In genomic region chr1:74028881-74029266, GRCm38 (mm10) we compare ENCODE assay signal across 10 mouse cellular contexts.
DNase-seq lines count a peak whose midpoint lies in the region; ATAC-seq and TF ChIP-seq lines count a peak whose summit lies in the region.
"Had no signal": no experiment of that assay in that cellular context is flagged by ENCODE, and none has a peak within 500 bp of the region (broad histone marks: within the 10 kb centered on the region; RNA-seq: fewer than 3 reads in every experiment).

No protein-coding gene starts in this region.

- intact Hi-C loops in heart, postnatal 14 days (cut with DNase I): no loop called here
- intact Hi-C loops in left cerebral cortex, adult 2 months (cut with DNase I): no loop called here

- H3K36me3 ChIP-seq in embryonic facial prominence, embryonic 13.5 days: no peaks in the 10 kb centered on the region
- H3K36me3 ChIP-seq: forebrain, embryonic 10.5 days; midbrain, embryonic 13.5 days had no signal

- H3K4me2 ChIP-seq in embryonic facial prominence, embryonic 13.5 days: no peak overlapping the region
- H3K4me2 ChIP-seq: midbrain, embryonic 13.5 days had no signal

- ATAC-seq in embryonic facial prominence, embryonic 13.5 days (ENCODE audit: insufficient number of reproducible peaks, insufficient read depth, low FRiP score, low TSS enrichment, low read depth): no peak
- ATAC-seq in megakaryocyte-erythroid progenitor cell, adult 5-6 weeks (replicated peaks; ENCODE audit: low FRiP score, low TSS enrichment, poor library complexity, severe bottlenecking): no peak
- ATAC-seq: midbrain, embryonic 13.5 days had no signal

- DNase-seq in kidney, adult 11 months: peak; percentile 53
- DNase-seq in kidney, adult 18-20 months: no peak
- peak; percentile 69 to 75 for DNase-seq in heart, postnatal 14 days
- DNase-seq in lung, postnatal 36 days: peak; percentile 59
- no peak for DNase-seq in left cerebral cortex, adult 2 months (ENCODE audit: extremely low spot score in 1 of 2, low spot score in 2 of 2)
- DNase-seq in right cerebral cortex, adult 2 months (ENCODE audit: low spot score in 2 of 2): no peak

- H3K4me3 ChIP-seq in embryonic facial prominence, embryonic 13.5 days: no peak overlapping the region
- H3K4me3 ChIP-seq in left cerebral cortex, adult 2 months: no peak overlapping the region
- H3K4me3 ChIP-seq: forebrain, embryonic 10.5 days; midbrain, embryonic 13.5 days had no signal

- peaks cover 94% of the 10 kb centered on the region for H3K4me1 ChIP-seq in embryonic facial prominence, embryonic 13.5 days

- WGBS in embryonic facial prominence, embryonic 13.5 days: 77% methylated on average over 5 of the region's 5 CpGs

- no peak overlapping the region for H3K27ac ChIP-seq in embryonic facial prominence, embryonic 13.5 days
- H3K27ac ChIP-seq in left cerebral cortex, adult 2 months: no peak overlapping the region
- H3K27ac ChIP-seq: forebrain, embryonic 10.5 days; midbrain, embryonic 13.5 days had no signal

- no peaks in the 10 kb centered on the region for H3K27me3 ChIP-seq in embryonic facial prominence, embryonic 13.5 days
- H3K27me3 ChIP-seq: midbrain, embryonic 13.5 days had no signal

- peak overlapping the region; percentile 27; the same call in 1 of the 2 replicates for H3K9ac ChIP-seq in embryonic facial prominence, embryonic 13.5 days
- H3K9ac ChIP-seq: midbrain, embryonic 13.5 days had no signal

- no peak for TF ChIP-seq CTCF in left cerebral cortex, adult 2 months (IDR thresholded peaks at IDR 0.05)

- no peaks in the 10 kb centered on the region for H3K9me3 ChIP-seq in embryonic facial prominence, embryonic 13.5 days
- H3K9me3 ChIP-seq: forebrain, embryonic 10.5 days; midbrain, embryonic 13.5 days had no signal

Comparison
In these comparisons a context has a peak if more than half of its experiments do, and no peak if none do; other contexts are left out.
1. DNase-seq: peak in kidney, adult 11 months (single experiment), heart, postnatal 14 days (2 of 2) and lung, postnatal 36 days (single experiment); none in kidney, adult 18-20 months (single experiment), left cerebral cortex, adult 2 months (0 of 2) and right cerebral cortex, adult 2 months (0 of 2).